Mouse (Mus musculus) mesoderm, embryonic 11.5 days (tissue): ENCODE measurements around the gene Vmn2r107.

Source experiments
- DNase-seq: peaks from one replicate; pipeline ENCODE4 v3.0.0-alpha.2; 2012; ENCODE audit warnings: low read depth, low spot score

Gene Vmn2r107

GRCm38 (mm10) chr17:20344942-20345341, at the start of gene Vmn2r107:
Gene Vmn2r107 (plus strand): TSS chr17:20345242.
- no peak for DNase-seq

- DNase-seq = no peak
These were observed 39.3 kb upstream of the Vmn2r107 start for GRCm38 (mm10) chr17:20305790-20306189.

- no peak for DNase-seq
These were observed 54.1 kb downstream of the Vmn2r107 start for GRCm38 (mm10) chr17:20399105-20399504.

- DNase-seq = no peak
These were observed 68.8 kb downstream of the Vmn2r107 start, which contains the start of gene Vmn1r224 for GRCm38 (mm10) chr17:20413846-20414245. Gene Vmn1r224 (plus strand): TSS chr17:20414146.
